Mouse (Mus musculus): ENCODE results near the gene Magi1.

DNA sequence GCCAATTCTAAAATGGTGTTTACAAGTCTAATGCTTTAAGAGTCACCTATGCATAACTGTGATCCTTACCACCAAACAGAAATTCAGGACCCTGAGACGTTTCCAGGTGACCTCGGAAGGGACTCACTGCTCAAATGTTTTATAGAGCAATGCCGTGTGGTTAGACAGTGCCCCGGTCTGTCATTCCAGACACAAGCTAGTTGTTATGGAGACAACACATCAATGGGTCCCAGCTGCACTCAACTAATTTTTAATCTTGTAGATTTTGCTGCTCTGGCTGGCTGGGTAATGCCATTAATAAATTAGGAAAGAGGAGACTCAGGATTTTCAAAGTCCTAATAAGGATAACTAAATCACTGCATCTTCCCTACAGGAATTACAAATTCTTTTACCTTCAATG lies 151.7 kb downstream of the Magi1 start:
- TF ChIP-seq CTCF (IDR thresholded peaks at IDR 0.05; ENCODE audit: control insufficient read depth, insufficient read depth, low read length): no peak
- no peak for TF ChIP-seq POLR2A (IDR thresholded peaks at IDR 0.05; ENCODE audit: borderline replicate concordance, control insufficient read depth, low read depth, low read length)

All from bone marrow, adult 2 months (tissue).